Mouse (Mus musculus) cerebellum, adult 2 months (tissue): Measurements from ENCODE around the gene Zp3.

Experiments used
- CTCF ChIP-seq: fragments of 200-500 bp; IDR thresholded peaks from 2 replicates; pipeline ENCODE4 v1.5.1; 2011; ENCODE audit warnings: low read depth, mild to moderate bottlenecking, control low read depth, low read length, moderate library complexity, borderline replicate concordance; ENCODE audit not compliant: insufficient read depth
- POLR2A ChIP-seq: fragments of 200-500 bp; IDR thresholded peaks from 2 replicates; pipeline ENCODE4 v1.6.1; 2011; ENCODE audit warnings: low read length, control low read depth, borderline replicate concordance; ENCODE audit not compliant: insufficient read depth

- TF ChIP-seq CTCF (no peak), POLR2A (no peak)
Measured at GRCm38 (mm10) chr5:135962125-135962491, 17.8 kb upstream of the Zp3 start.
